Mouse (Mus musculus): ENCODE data around the gene Whamm. TPM values are rescaled to one million over a fixed set of nuclear protein-coding genes. Genes with fewer than 3 reads are reported as not detected.
A peak's percentile ranks its signal among the peaks of the same experiment; 100 is the strongest.

Whamm gene
- polyA plus RNA-seq (2015; fragmentation: Nextera tagmentation; extraction: Ambion mirVana) = 8.3 and 8.9 TPM in 2 replicates

GRCm38 (mm10) chr7:81571108-81571940, at the start of gene Whamm:
Whamm (plus strand) TSS chr7:81571266.

GRCm38 (mm10) chr7:81566892-81567291, 4.2 kb upstream of the Whamm start, which contains the start of gene Fsd2:
Fsd2 (minus strand) TSS chr7:81566944.

MicroRNAs encoded within 50 kb of the gene (microRNA counts, 519-probe panel; counts per million panel counts)
- microRNA mmu-miR-1839-3p (40.5 counts per million), microRNA mmu-miR-1839-5p (4,416 counts per million, percentile 46 among the panel's probes with 10 or more counts)

Other genes starting within 250 kb of the Whamm start
- 719 and 733 TPM in 2 replicates for gene Rps17, start 226.0 kb upstream of the Whamm start, polyA plus RNA-seq (2015; fragmentation: Nextera tagmentation; extraction: Ambion mirVana)
- 7.9 and 11.4 TPM in 2 replicates for gene Cpeb1, start 115.8 kb upstream of the Whamm start, polyA plus RNA-seq (2015; fragmentation: Nextera tagmentation; extraction: Ambion mirVana)
- 99.0 and 115 TPM in 2 replicates for gene Ap3b2, start 77.3 kb upstream of the Whamm start, polyA plus RNA-seq (2015; fragmentation: Nextera tagmentation; extraction: Ambion mirVana)
- not detected in 2 replicates for gene BC048679, start 73.0 kb upstream of the Whamm start, polyA plus RNA-seq (2015; fragmentation: Nextera tagmentation; extraction: Ambion mirVana)
- gene Fsd2, start 4.3 kb upstream of the Whamm start, polyA plus RNA-seq (2015; fragmentation: Nextera tagmentation; extraction: Ambion mirVana) = 0.17 and 0.23 TPM in 2 replicates
- 39.0 and 40.8 TPM in 2 replicates for gene Homer2, start 136.3 kb downstream of the Whamm start, polyA plus RNA-seq (2015; fragmentation: Nextera tagmentation; extraction: Ambion mirVana)
- 141 and 147 TPM in 2 replicates for gene Ramac, start 191.7 kb downstream of the Whamm start, polyA plus RNA-seq (2015; fragmentation: Nextera tagmentation; extraction: Ambion mirVana)
- gene 3110040N11Rik, start 218.2 kb downstream of the Whamm start, polyA plus RNA-seq (2015; fragmentation: Nextera tagmentation; extraction: Ambion mirVana) = 48.4 and 50.8 TPM in 2 replicates